Mouse (Mus musculus): ENCODE results near the gene Bcat1.

- TF ChIP-seq CTCF (IDR thresholded peaks at IDR 0.05; ENCODE audit: control insufficient read depth, insufficient read depth, low read length) (no peak), POLR2A (IDR thresholded peaks at IDR 0.05; ENCODE audit: borderline replicate concordance, control insufficient read depth, low read depth, low read length) (no peak)
These were observed 48.6 kb upstream of the Bcat1 start for GRCm38 (mm10) chr6:145124621-145125020.
